Mouse (Mus musculus): ENCODE measurements around the gene Batf.

The Batf gene

GRCm38 (mm10) chr12:85725306-85725705 lies 38.8 kb downstream of the Batf start:
- no peak for DNase-seq (ENCODE audit: low read depth in 1 of 2, low spot score in 2 of 2)

- DNase-seq (ENCODE audit: low read depth in 1 of 2, low spot score in 2 of 2): no peak
Observed at GRCm38 (mm10) chr12:85726729-85727397, 40.4 kb downstream of the Batf start.

- no peak for DNase-seq (ENCODE audit: low read depth in 1 of 2, low spot score in 2 of 2)
Observed at GRCm38 (mm10) chr12:85728181-85728580, 41.7 kb downstream of the Batf start.

- peak in 1 of 2 experiments; percentile 58 for DNase-seq (ENCODE audit: low read depth in 1 of 2, low spot score in 2 of 2)
Observed at GRCm38 (mm10) chr12:85729022-85729944, 42.8 kb downstream of the Batf start.

GRCm38 (mm10) chr12:85729945-85730290 lies 43.4 kb downstream of the Batf start:
- no peak for DNase-seq (ENCODE audit: low read depth in 1 of 2, low spot score in 2 of 2)

GRCm38 (mm10) chr12:85736203-85736602 lies 49.7 kb downstream of the Batf start:
- DNase-seq (ENCODE audit: low read depth in 1 of 2, low spot score in 2 of 2): no peak

- DNase-seq (ENCODE audit: low read depth in 1 of 2, low spot score in 2 of 2): no peak
Observed at GRCm38 (mm10) chr12:85736960-85737359, 50.5 kb downstream of the Batf start.

- DNase-seq (ENCODE audit: low read depth in 1 of 2, low spot score in 2 of 2): peak; percentile 22 to 27
Observed at GRCm38 (mm10) chr12:85745827-85746695, 59.6 kb downstream of the Batf start, which contains the start of gene Flvcr2. Gene Flvcr2, plus strand, starts transcription at chr12:85746539.

GRCm38 (mm10) chr12:85746696-85747219 lies 60.3 kb downstream of the Batf start:
- DNase-seq (ENCODE audit: low read depth in 1 of 2, low spot score in 2 of 2): no peak

GRCm38 (mm10) chr12:85747343-85747742 lies 60.9 kb downstream of the Batf start:
- no peak for DNase-seq (ENCODE audit: low read depth in 1 of 2, low spot score in 2 of 2)

- no peak for DNase-seq (ENCODE audit: low read depth in 1 of 2, low spot score in 2 of 2)
Observed at GRCm38 (mm10) chr12:85749861-85750260, 63.4 kb downstream of the Batf start.

GRCm38 (mm10) chr12:85752116-85752515 lies 65.6 kb downstream of the Batf start:
- no peak for DNase-seq (ENCODE audit: low read depth in 1 of 2, low spot score in 2 of 2)

GRCm38 (mm10) chr12:85753223-85753622 lies 66.8 kb downstream of the Batf start:
- DNase-seq (ENCODE audit: low read depth in 1 of 2, low spot score in 2 of 2): no peak

GRCm38 (mm10) chr12:85754611-85755265 lies 68.3 kb downstream of the Batf start:
- no peak for DNase-seq (ENCODE audit: low read depth in 1 of 2, low spot score in 2 of 2)

GRCm38 (mm10) chr12:85756455-85756854 lies 70.0 kb downstream of the Batf start:
- no peak for DNase-seq (ENCODE audit: low read depth in 1 of 2, low spot score in 2 of 2)

GRCm38 (mm10) chr12:85757074-85757473 lies 70.6 kb downstream of the Batf start:
- no peak for DNase-seq (ENCODE audit: low read depth in 1 of 2, low spot score in 2 of 2)

Data from monocyte, adult 2 months (primary cell).